Comparison of ENCODE assay signal across 7 mouse cellular contexts in the genomic region with DNA sequence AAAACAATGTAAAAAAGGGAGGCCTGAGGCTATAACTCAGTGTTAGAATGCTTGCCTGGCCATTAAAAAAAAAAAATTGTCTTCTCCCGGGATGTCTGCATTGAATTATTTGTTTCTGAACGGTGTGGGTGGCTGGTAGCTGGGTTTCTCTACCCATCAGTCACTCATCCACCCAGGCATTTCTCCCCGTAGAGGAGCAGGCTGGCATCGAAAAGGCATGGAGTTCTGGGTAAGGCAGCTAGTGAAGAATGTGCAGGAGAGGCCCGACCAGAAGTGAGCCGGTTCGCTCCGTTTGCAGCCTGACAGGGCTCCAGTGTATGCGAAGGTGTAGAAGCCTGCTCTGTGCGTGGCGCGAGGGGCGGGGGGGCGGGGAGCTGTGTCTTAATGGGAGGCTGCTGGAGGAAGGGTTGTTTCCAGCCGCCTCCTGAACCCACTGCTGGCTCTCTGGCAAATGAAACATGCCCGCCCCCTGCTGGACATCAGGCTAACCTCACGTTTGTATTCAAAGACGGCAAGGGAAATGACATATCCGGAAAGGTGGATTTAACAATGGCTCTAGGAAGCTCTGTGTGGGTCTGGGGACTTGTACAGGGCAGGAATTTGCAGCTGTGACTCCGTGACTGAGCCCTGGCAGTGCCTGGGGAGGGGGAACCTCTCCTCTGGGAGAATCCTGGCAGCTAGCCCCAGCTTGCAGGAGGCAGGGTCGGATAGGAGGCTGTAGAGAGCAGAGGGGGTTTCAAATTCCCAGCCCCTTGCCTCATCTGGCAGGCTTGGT. TPM values are rescaled to one million over a fixed set of nuclear protein-coding genes. Genes with fewer than 3 reads are reported as not detected.
DNase-seq lines count a peak whose midpoint lies in the region; ATAC-seq and TF ChIP-seq lines count a peak whose summit lies in the region.

No protein-coding gene starts in this region.

- H3K9ac ChIP-seq in intestine, postnatal 0 days (ENCODE audit: low read depth, low read length) = no peak overlapping the region
- peak overlapping the region; percentile 49; the same call in 1 of the 2 replicates for H3K9ac ChIP-seq in midbrain, embryonic 13.5 days (replicated peaks)

- H3K36me3 ChIP-seq in intestine, postnatal 0 days (ENCODE audit: control insufficient read depth, insufficient read depth) = no peaks in the 10 kb centered on the region
- no peaks in the 10 kb centered on the region for H3K36me3 ChIP-seq in midbrain, embryonic 13.5 days
- no peaks in the 10 kb centered on the region for H3K36me3 ChIP-seq in small intestine, adult 2 months (ENCODE audit: control insufficient read depth, insufficient read depth, low read length)

- whole genome bisulfite sequencing in intestine, postnatal 0 days = 8% methylated on average over 21 of the region's 21 CpGs
- WGBS in midbrain, embryonic 13.5 days = 4% methylated on average over 20 of the region's 21 CpGs
- 11% methylated on average over 21 of the region's 21 CpGs for WGBS in small intestine, adult 2 months

- no peak for TF ChIP-seq POLR2A in small intestine, adult 2 months (IDR thresholded peaks at IDR 0.05; ENCODE audit: low read depth, low read length)

- no peak overlapping the region for H3K4me3 ChIP-seq in intestine, postnatal 0 days (ENCODE audit: low read depth, low read length)
- H3K4me3 ChIP-seq in midbrain, embryonic 13.5 days (replicated peaks) = no peak overlapping the region; the same call in 1 of the 2 replicates
- H3K4me3 ChIP-seq in small intestine, adult 2 months (ENCODE audit: low read depth, low read length) = no peak overlapping the region

- 0 out of 2 replicates have a peak, but pooled peaks cover 5% of the 10 kb centered on the region for H3K27me3 ChIP-seq in intestine, postnatal 0 days (replicated peaks; ENCODE audit: control insufficient read depth, insufficient read depth, low read length)
- peaks cover 60% of the 10 kb centered on the region for H3K27me3 ChIP-seq in midbrain, embryonic 13.5 days
- H3K27me3 ChIP-seq in small intestine, adult 2 months (ENCODE audit: control insufficient read depth, insufficient read depth, low read length) = peaks cover 2% of the 10 kb centered on the region; the same call in 1 of the 2 replicates

- H3K27ac ChIP-seq in intestine, postnatal 0 days (ENCODE audit: low read depth, low read length) = no peak overlapping the region
- peak overlapping the region; percentile 57 for H3K27ac ChIP-seq in midbrain, embryonic 13.5 days
- no peak overlapping the region for H3K27ac ChIP-seq in small intestine, adult 2 months (ENCODE audit: insufficient read depth, low read depth, low read length)

- peak overlapping the region; percentile 55 for H3K4me2 ChIP-seq in intestine, postnatal 0 days (replicated peaks; ENCODE audit: low read depth)
- H3K4me2 ChIP-seq in midbrain, embryonic 13.5 days (replicated peaks) = peak overlapping the region; percentile 39

- TF ChIP-seq CTCF in intestine, postnatal 0 days (IDR thresholded peaks at IDR 0.05; ENCODE audit: low read depth) = peak; percentile 91
- peak; percentile 80 for TF ChIP-seq CTCF in small intestine, adult 2 months (IDR thresholded peaks at IDR 0.05; ENCODE audit: extremely low read depth, insufficient read length, insufficient replicate concordance, low read depth, low read length)

- no peaks in the 10 kb centered on the region for H3K4me1 ChIP-seq in intestine, postnatal 0 days (replicated peaks; ENCODE audit: control insufficient read depth, insufficient read depth, low read length)
- H3K4me1 ChIP-seq in midbrain, embryonic 13.5 days (replicated peaks) = peaks cover 31% of the 10 kb centered on the region
- H3K4me1 ChIP-seq in small intestine, adult 2 months (ENCODE audit: control insufficient read depth, insufficient read depth, insufficient read length, low read length) = no peaks in the 10 kb centered on the region

- no peaks in the 10 kb centered on the region for H3K9me3 ChIP-seq in intestine, postnatal 0 days (ENCODE audit: control insufficient read depth)
- H3K9me3 ChIP-seq in midbrain, embryonic 13.5 days = no peaks in the 10 kb centered on the region

- intact Hi-C loops in left cerebral cortex, postnatal 4 days (cut with DNase I) = loop anchor here (5.0 kb wide), 1 partner anchor 86 kb away; the partner anchor contains the start of gene Sdc3

- peak; percentile 89 for ATAC-seq in granulocyte monocyte progenitor cell, adult 5-6 weeks (replicated peaks; ENCODE audit: poor library complexity, severe bottlenecking)
- peak; percentile 46 for ATAC-seq in intestine, postnatal 0 days
- peak; percentile 88 for ATAC-seq in midbrain, embryonic 13.5 days

- peak; percentile 92 for DNase-seq in adrenal gland, adult 18-20 months (ENCODE audit: low spot score in 2 of 2)
- DNase-seq in embryo, embryonic 11 days = peak; percentile 92
- DNase-seq in left cerebral cortex, postnatal 4 days = peak; percentile 96

RNA-seq across cellular contexts. Expression of gene Laptm5, which starts 34.5 kb away (rescaled TPM):
- total RNA-seq in adrenal gland, adult 18-20 months (2021) = 10 to 100 TPM; 25.1 to 54.6 TPM
- total RNA-seq in granulocyte monocyte progenitor cell, adult 5-6 weeks (2014; fragmentation: Nextera tagmentation) = 561 and 568 TPM in 2 replicates
- 131 and 136 TPM in 2 replicates for total RNA-seq in granulocyte monocyte progenitor cell, adult 5-6 weeks (2017)
- polyA plus RNA-seq in intestine, postnatal 0 days (2015; fragmentation: Nextera tagmentation; extraction: Ambion mirVana) = 25.7 and 27.7 TPM in 2 replicates
- 10 to 100 TPM; 10.8 to 15.0 TPM for total RNA-seq in left cerebral cortex, postnatal 4 days (2021)
- 21.8 and 23.7 TPM in 2 replicates for polyA plus RNA-seq in midbrain, embryonic 13.5 days (2015; fragmentation: Nextera tagmentation; extraction: Ambion mirVana)
- 56.1 and 79.0 TPM in 2 replicates for polyA plus RNA-seq in small intestine, adult 2 months (2012; rRNA removed)
